Mouse (Mus musculus) kidney, embryonic 14.5 days (tissue): ENCODE data around the gene Olfr653. TPM values are rescaled to one million over a fixed set of nuclear protein-coding genes. Genes with fewer than 3 reads are reported as not detected.

Source experiments
- ATAC-seq: fragments of 200-750 bp; cut with Nextera tagmentation; 2 replicates; pipeline ENCODE4 v1.8.0; 2017; ENCODE audit warnings: moderate number of reproducible peaks, mild to moderate bottlenecking, moderate TSS enrichment, moderate library complexity; ENCODE audit not compliant: low FRiP score, low TSS enrichment
- H3K27ac ChIP-seq: fragments of 300-500 bp; sonication (generic); 2 replicates; pipeline ENCODE4 v1.5.1; 2014; ENCODE audit warnings: low read depth, mild to moderate bottlenecking, low read length, moderate library complexity, mixed read lengths
- H3K27me3 ChIP-seq: fragments of 300-500 bp; sonication (generic); 2 replicates; pipeline ENCODE4 v1.6.1; 2014; ENCODE audit warnings: mild to moderate bottlenecking, low read length; ENCODE audit not compliant: control insufficient read depth, insufficient read depth
- H3K36me3 ChIP-seq: fragments of 300-500 bp; sonication (generic); 2 replicates; pipeline ENCODE4 v1.6.1; 2014; ENCODE audit warnings: low read length, mixed read lengths; ENCODE audit not compliant: control insufficient read depth, insufficient read depth
- H3K4me1 ChIP-seq: fragments of 300-500 bp; sonication (generic); 2 replicates; pipeline ENCODE4 v1.6.1; 2014; ENCODE audit warnings: low read length, mixed read lengths; ENCODE audit not compliant: control insufficient read depth, insufficient read depth
- H3K4me2 ChIP-seq: fragments of 300-500 bp; sonication (generic); replicated peaks from 2 replicates; pipeline ENCODE4 v1.6.1; 2014; ENCODE audit warnings: low read depth, mild to moderate bottlenecking, low read length
- H3K4me3 ChIP-seq: fragments of 300-500 bp; sonication (generic); 2 replicates; pipeline ENCODE4 v1.5.1; 2014; ENCODE audit warnings: mild to moderate bottlenecking, low read length
- H3K9ac ChIP-seq: fragments of 300-500 bp; sonication (generic); 2 replicates; pipeline ENCODE4 v1.6.1; 2014; ENCODE audit warnings: low read depth, mild to moderate bottlenecking, low read length, moderate library complexity
- H3K9me3 ChIP-seq: fragments of 300-500 bp; sonication (generic); 2 replicates; pipeline ENCODE4 v1.6.1; 2016; ENCODE audit warnings: low read length; ENCODE audit not compliant: control insufficient read depth
- WGBS: fragments of 180-500 bp; shearing (Covaris S2); extraction: QIAGEN DNeasy Blood & Tissue Kit; methylation state at CpG from one replicate; pipeline ENCODE4 v1.1.7; 2014; 5-methylcytosine and 5-hydroxymethylcytosine counted together
- polyA plus RNA-seq: library from polyadenylated mRNA; unstranded; fragments of >200 nt; fragmentation: Nextera tagmentation; extraction: Ambion mirVana; gene quantifications from 2 replicates; pipeline ENCODE4 v1.2.1, GENCODE M21; 2014

Gene Olfr653
- polyA plus RNA-seq, 1 experiment from 2014 or later: not detected

DNA sequence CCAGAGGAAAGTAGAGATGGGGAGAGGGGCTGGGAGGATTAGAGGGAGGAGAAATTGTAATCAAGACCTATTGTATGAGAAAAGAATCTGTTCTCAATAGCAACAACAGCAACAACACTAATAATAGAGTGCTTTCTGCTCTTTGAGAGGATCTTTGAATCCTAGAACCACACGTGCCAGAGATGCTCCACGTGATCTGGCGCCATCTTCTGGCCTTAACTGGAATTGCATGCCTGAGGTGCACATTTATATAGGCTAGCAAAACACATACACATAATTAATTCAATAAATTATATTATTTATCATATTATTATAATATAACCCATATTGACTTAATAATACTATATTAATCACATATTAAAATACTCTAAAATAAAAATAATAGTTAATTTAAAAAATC is 26.1 kb downstream of the Olfr653 start:
- Histone ChIP-seq H3K4me3 (no peak overlapping the region), H3K4me2 (no peak overlapping the region), H3K4me1 (no peaks in the 10 kb centered on the region), H3K36me3 (no peaks in the 10 kb centered on the region), H3K9ac (no peak overlapping the region), H3K27me3 (no peaks in the 10 kb centered on the region), H3K27ac (no peak overlapping the region), H3K9me3 (no peaks in the 10 kb centered on the region)
- WGBS: 2% methylated on average over 3 of the region's 3 CpGs
- ATAC-seq: no peak

DNA sequence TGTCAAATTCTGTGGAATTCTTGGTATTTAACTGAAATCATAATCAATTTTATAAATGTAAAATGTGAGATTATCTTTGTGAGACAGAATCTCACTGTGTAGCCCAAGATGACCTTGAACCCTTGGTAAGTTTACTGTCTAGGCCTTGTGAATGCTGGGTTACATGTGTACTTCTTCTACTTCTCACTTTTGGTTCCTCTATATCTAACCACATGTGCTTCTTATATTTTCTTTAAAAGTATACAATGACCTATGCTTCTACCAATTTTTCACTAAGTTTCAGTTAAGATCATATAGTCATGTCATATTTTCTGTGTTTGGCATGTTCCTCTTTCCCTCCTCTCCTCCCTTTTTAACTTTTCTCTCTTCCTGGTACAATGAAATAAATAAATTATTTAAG is 27.6 kb downstream of the Olfr653 start:
- Histone ChIP-seq H3K4me2 (no peak overlapping the region), H3K4me1 (no peaks in the 10 kb centered on the region), H3K27ac (no peak overlapping the region), H3K9me3 (no peaks in the 10 kb centered on the region), H3K4me3 (no peak overlapping the region), H3K27me3 (no peaks in the 10 kb centered on the region), H3K36me3 (no peaks in the 10 kb centered on the region), H3K9ac (no peak overlapping the region)
- no peak for ATAC-seq

DNA sequence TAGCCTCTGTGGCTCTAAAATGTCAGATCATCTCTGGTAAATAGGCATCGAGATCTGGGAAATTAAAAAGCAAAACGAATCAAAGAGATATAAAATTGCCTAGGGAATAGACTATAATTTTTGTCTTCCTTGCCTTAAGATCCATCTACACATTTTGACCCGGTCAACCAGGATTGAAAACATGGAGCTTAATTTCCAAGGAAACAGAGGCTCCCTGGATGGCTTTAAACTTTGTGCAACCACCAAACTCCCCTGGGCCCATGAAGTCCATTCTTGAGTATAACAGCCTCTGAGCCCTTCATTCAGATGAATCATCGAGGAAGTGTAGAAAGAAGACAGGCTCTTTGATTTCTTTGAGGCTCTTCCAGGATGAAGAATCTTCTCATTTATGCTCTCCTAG is 36.5 kb downstream of the Olfr653 start, which contains the start of gene Olfr656:
Gene Olfr656 (plus strand): TSS at position 301 of the 400 bp plus-strand sequence.
- Histone ChIP-seq H3K4me2 (no peak within 1 kb of the TSS), H3K9me3 (no peaks in the 10 kb centered on the region), H3K4me1 (no peaks in the 10 kb centered on the region), H3K36me3 (no peaks in the 10 kb centered on the region), H3K27me3 (no peaks in the 10 kb centered on the region), H3K4me3 (no peak within 1 kb of the TSS), H3K27ac (no peak within 1 kb of the TSS), H3K9ac (no peak within 1 kb of the TSS)
- WGBS: 75% methylated on average over 4 of the region's 4 CpGs
- ATAC-seq: no peak

- no peaks in the 10 kb centered on the region for H3K4me1 ChIP-seq
- ATAC-seq: no peak
- no peaks in the 10 kb centered on the region for H3K27me3 ChIP-seq
- no peak within 1 kb of the TSS for H3K27ac ChIP-seq
- no peak within 1 kb of the TSS for H3K9ac ChIP-seq
- no peak within 1 kb of the TSS for H3K4me3 ChIP-seq
- no peaks in the 10 kb centered on the region for H3K36me3 ChIP-seq
- no peak within 1 kb of the TSS for H3K4me2 ChIP-seq
- no peaks in the 10 kb centered on the region for H3K9me3 ChIP-seq
Observed at GRCm38 (mm10) chr7:104624494-104624893, 47.4 kb downstream of the Olfr653 start, which contains the start of gene Olfr657. Olfr657 (plus strand) TSS chr7:104624794.

Other genes starting within 250 kb of the Olfr653 start
- 0.40 and 0.50 TPM in 2 replicates for gene Trim34b, start 247.8 kb upstream of the Olfr653 start, polyA plus RNA-seq
- 2.0 and 2.8 TPM in 2 replicates for gene Trim12c, start 224.0 kb upstream of the Olfr653 start, polyA plus RNA-seq
- not detected in 2 replicates for gene Trim30b, start 207.4 kb upstream of the Olfr653 start, polyA plus RNA-seq
- gene Trim30c, start 176.5 kb upstream of the Olfr653 start, polyA plus RNA-seq: 0.20 TPM in 1 of 2 replicates, not detected in the other
- gene Trim30a, start 112.1 kb upstream of the Olfr653 start, polyA plus RNA-seq: 1.0 and 1.3 TPM in 2 replicates
- 0.41 and 0.49 TPM in 2 replicates for gene Trim30d, start 69.5 kb upstream of the Olfr653 start, polyA plus RNA-seq
- gene Olfr651, start 27.2 kb upstream of the Olfr653 start, polyA plus RNA-seq: not detected in 2 replicates
- not detected in 2 replicates for gene Olfr652, start 16.4 kb upstream of the Olfr653 start, polyA plus RNA-seq
- not detected in 2 replicates for gene Olfr654, start 9.7 kb downstream of the Olfr653 start, polyA plus RNA-seq
- not detected in 2 replicates for gene Olfr655, start 24.5 kb downstream of the Olfr653 start, polyA plus RNA-seq
- not detected in 2 replicates for gene Olfr656, start 36.6 kb downstream of the Olfr653 start, polyA plus RNA-seq
- not detected in 2 replicates for gene Olfr657, start 47.5 kb downstream of the Olfr653 start, polyA plus RNA-seq
- not detected in 2 replicates for gene Olfr658, start 70.0 kb downstream of the Olfr653 start, polyA plus RNA-seq
- gene Olfr659, start 89.4 kb downstream of the Olfr653 start, polyA plus RNA-seq: not detected in 2 replicates
- not detected in 2 replicates for gene Olfr661, start 109.2 kb downstream of the Olfr653 start, polyA plus RNA-seq
- not detected in 2 replicates for gene Usp17le, start 200.2 kb downstream of the Olfr653 start, polyA plus RNA-seq